ENCODE assay signal across 18 mouse cellular contexts in genomic region chr7:93147379-93147778, GRCm38 (mm10).
A peak's percentile ranks its signal among the peaks of the same experiment; 100 is the strongest.
DNase-seq lines count a peak whose midpoint lies in the region; ATAC-seq and TF ChIP-seq lines count a peak whose summit lies in the region.
"Had no signal": no experiment of that assay in that cellular context is flagged by ENCODE, and none has a peak within 500 bp of the region (broad histone marks: within the 10 kb centered on the region; RNA-seq: fewer than 3 reads in every experiment).

No protein-coding gene starts in this region.

- no peak for TF ChIP-seq POLR2A in heart, adult 2 months (IDR thresholded peaks at IDR 0.05; ENCODE audit: insufficient read depth, low read depth, low read length)

- DNase-seq in cerebellum, adult 18-20 months: peak; percentile 11 to 22
- DNase-seq in cerebellum, adult 8-10 months: no peak
- DNase-seq in heart, adult 2 months: no peak
- no peak for DNase-seq in heart, adult 18-20 months
- no peak for DNase-seq in gastrocnemius, adult 8-10 months (ENCODE audit: low spot score in 2 of 2)
- DNase-seq: gastrocnemius, postnatal 36 days; heart, postnatal 4 days; kidney, adult 9 months; lung, embryonic 14.5 days; lung, postnatal 4 days; midbrain, embryonic 14.5 days; thymus, adult 2 months had no signal

- H3K79me2 ChIP-seq in heart, adult 2 months (replicated peaks; ENCODE audit: control insufficient read depth, insufficient read depth, low read length): no peaks in the 10 kb centered on the region

- peak; percentile 49; the same call in 1 of the 2 replicates for ATAC-seq in midbrain, embryonic 12.5 days (ENCODE audit: low FRiP score, low read depth)
- ATAC-seq in midbrain, embryonic 15.5 days (replicated peaks): no peak
- 0 out of 2 replicates have a peak, but pooled peaks have one; percentile 29 for ATAC-seq in megakaryocyte progenitor cell, adult 5-6 weeks (replicated peaks; ENCODE audit: poor library complexity)
- ATAC-seq: liver, embryonic 12.5 days had no signal

- no peak overlapping the region for H3K9ac ChIP-seq in heart, adult 2 months (ENCODE audit: low read depth, low read length)
- no peak overlapping the region for H3K9ac ChIP-seq in midbrain, embryonic 12.5 days (replicated peaks)
- no peak overlapping the region for H3K9ac ChIP-seq in midbrain, embryonic 15.5 days
- H3K9ac ChIP-seq: embryonic facial prominence, embryonic 12.5 days; heart, embryonic 13.5 days; liver, embryonic 12.5 days; lung, embryonic 14.5 days had no signal

- no peaks in the 10 kb centered on the region for H3K27me3 ChIP-seq in heart, adult 2 months (ENCODE audit: control insufficient read depth, insufficient read depth, low read length)
- no peaks in the 10 kb centered on the region for H3K27me3 ChIP-seq in midbrain, embryonic 12.5 days
- no peaks in the 10 kb centered on the region for H3K27me3 ChIP-seq in midbrain, embryonic 15.5 days (replicated peaks)
- H3K27me3 ChIP-seq: embryonic facial prominence, embryonic 12.5 days; heart, embryonic 13.5 days; liver, embryonic 12.5 days had no signal

- no peak for TF ChIP-seq EP300 in heart, adult 2 months (IDR thresholded peaks at IDR 0.05; ENCODE audit: insufficient read depth, low read depth, low read length)

- no peak overlapping the region for H3K4me3 ChIP-seq in heart, adult 2 months
- H3K4me3 ChIP-seq in midbrain, embryonic 12.5 days: no peak overlapping the region
- no peak overlapping the region for H3K4me3 ChIP-seq in midbrain, embryonic 15.5 days
- H3K4me3 ChIP-seq: embryonic facial prominence, embryonic 12.5 days; heart, embryonic 13.5 days; liver, embryonic 12.5 days had no signal

- intact Hi-C loops in heart, adult 2 months (cut with DNase I): no loop called here

- H3K27ac ChIP-seq in heart, adult 2 months: no peak overlapping the region
- H3K27ac ChIP-seq in midbrain, embryonic 12.5 days (replicated peaks): no peak overlapping the region
- no peak overlapping the region for H3K27ac ChIP-seq in midbrain, embryonic 15.5 days
- H3K27ac ChIP-seq: embryonic facial prominence, embryonic 12.5 days; heart, embryonic 13.5 days; liver, embryonic 12.5 days had no signal

- H3K4me2 ChIP-seq in midbrain, embryonic 12.5 days (replicated peaks): no peak overlapping the region
- no peak overlapping the region for H3K4me2 ChIP-seq in midbrain, embryonic 15.5 days
- H3K4me2 ChIP-seq: embryonic facial prominence, embryonic 12.5 days; heart, embryonic 13.5 days; liver, embryonic 12.5 days; lung, embryonic 14.5 days had no signal

- WGBS in heart, adult 2 months: 98% methylated on average over 2 of the region's 2 CpGs
- WGBS in midbrain, embryonic 12.5 days: 97% methylated on average over 2 of the region's 2 CpGs
- WGBS in midbrain, embryonic 15.5 days: 98% methylated on average over 2 of the region's 2 CpGs

- H3K4me1 ChIP-seq in heart, adult 2 months (ENCODE audit: control insufficient read depth, insufficient read depth, low read length): no peaks in the 10 kb centered on the region
- H3K4me1 ChIP-seq in midbrain, embryonic 12.5 days: no peaks in the 10 kb centered on the region
- no peaks in the 10 kb centered on the region for H3K4me1 ChIP-seq in midbrain, embryonic 15.5 days
- H3K4me1 ChIP-seq: embryonic facial prominence, embryonic 12.5 days; heart, embryonic 13.5 days; liver, embryonic 12.5 days had no signal

- no peaks in the 10 kb centered on the region for H3K9me3 ChIP-seq in midbrain, embryonic 12.5 days
- H3K9me3 ChIP-seq in midbrain, embryonic 15.5 days: no peaks in the 10 kb centered on the region

- TF ChIP-seq CTCF in heart, adult 2 months (IDR thresholded peaks at IDR 0.05): peak; percentile 63

- H3K36me3 ChIP-seq in heart, adult 2 months (ENCODE audit: control insufficient read depth, insufficient read depth, low read length): no peaks in the 10 kb centered on the region
- H3K36me3 ChIP-seq in midbrain, embryonic 12.5 days: no peaks in the 10 kb centered on the region
- H3K36me3 ChIP-seq in midbrain, embryonic 15.5 days (replicated peaks): no peaks in the 10 kb centered on the region
- H3K36me3 ChIP-seq: embryonic facial prominence, embryonic 12.5 days; heart, embryonic 13.5 days; liver, embryonic 12.5 days had no signal

Comparison
In these comparisons a context has a peak if more than half of its experiments do, and no peak if none do; other contexts are left out.
1. DNase-seq: peak in cerebellum, adult 18-20 months (2 of 2); none in cerebellum, adult 8-10 months (single experiment), heart, adult 2 months (0 of 2), heart, adult 18-20 months (0 of 2) and gastrocnemius, adult 8-10 months (0 of 2).